Mouse (Mus musculus) macrophage (primary cell): ENCODE measurements around the gene Rpl39l. TPM values are rescaled to one million over a fixed set of nuclear protein-coding genes. Genes with fewer than 3 reads are reported as not detected.

Experiments
- polyA plus RNA-seq: library from polyadenylated mRNA; stranded (reverse); fragments of 250-400 nt; gene quantifications from 3 replicates; pipeline ENCODE4 v1.2.4, GENCODE M21; 2018; ENCODE audit warnings: inconsistent platforms

Gene Rpl39l
- polyA plus RNA-seq, 1 experiment from 2014 or later: 0.42 TPM

Other genes with a start within 250 kb of the Rpl39l start
- not detected in 3 replicates for gene Grin2a, start 174.7 kb upstream of the Rpl39l start, polyA plus RNA-seq
- gene Atf7ip2, start 22.5 kb downstream of the Rpl39l start, polyA plus RNA-seq: 0.07 to 2.4 TPM (median 0.11 TPM) in 3 replicates
- 1.6 to 6.3 TPM (median 2.4 TPM) in 3 replicates for gene Emp2, start 143.7 kb downstream of the Rpl39l start, polyA plus RNA-seq
- not detected in 3 replicates for gene Tekt5, start 225.3 kb downstream of the Rpl39l start, polyA plus RNA-seq
- gene Nubp1, start 241.7 kb downstream of the Rpl39l start, polyA plus RNA-seq: 10.3 to 36.7 TPM (median 20.2 TPM) in 3 replicates